Mouse (Mus musculus) cerebellum, adult 2 months (tissue): ENCODE measurements around the gene Gm11634. TPM values are rescaled to one million over a fixed set of nuclear protein-coding genes. Genes with fewer than 3 reads are reported as not detected.

Source experiments
- DNase-seq, 2 experiments: peaks; one replicate each; pipeline ENCODE4 v3.0.0; 2021
- H3K27ac ChIP-seq: fragments of 200-500 bp; 2 replicates; pipeline ENCODE4 v1.5.1; 2012; ENCODE audit warnings: low read length, control low read depth, inconsistent platforms; ENCODE audit not compliant: insufficient read depth
- H3K27me3 ChIP-seq: fragments of 200-500 bp; 2 replicates; pipeline ENCODE4 v1.6.1; 2012; ENCODE audit warnings: inconsistent platforms, mild to moderate bottlenecking, low read length, moderate library complexity; ENCODE audit not compliant: control insufficient read depth, insufficient read depth
- H3K4me1 ChIP-seq: fragments of 200-500 bp; 2 replicates; pipeline ENCODE4 v1.6.1; 2011; ENCODE audit warnings: low read length; ENCODE audit not compliant: control insufficient read depth, insufficient read depth
- H3K4me3 ChIP-seq: fragments of 200-500 bp; replicated peaks from 2 replicates; pipeline ENCODE3; 2011; ENCODE audit warnings: mild to moderate bottlenecking, low read depth, low read length, control low read depth; ENCODE audit not compliant: insufficient read depth
- CTCF ChIP-seq: fragments of 200-500 bp; IDR thresholded peaks from 2 replicates; pipeline ENCODE4 v1.5.1; 2011; ENCODE audit warnings: low read depth, mild to moderate bottlenecking, control low read depth, low read length, moderate library complexity, borderline replicate concordance; ENCODE audit not compliant: insufficient read depth
- POLR2A ChIP-seq: fragments of 200-500 bp; IDR thresholded peaks from 2 replicates; pipeline ENCODE4 v1.6.1; 2011; ENCODE audit warnings: low read length, control low read depth, borderline replicate concordance; ENCODE audit not compliant: insufficient read depth
- WGBS: fragments of 180-500 bp; shearing (Covaris S2); methylation state at CpG from one replicate; pipeline ENCODE4 v1.1.7; 2018; 5-methylcytosine and 5-hydroxymethylcytosine counted together
- polyA plus RNA-seq: library from polyadenylated mRNA; depleted of rRNA; stranded (reverse); fragments of >200 nt; gene quantifications from 2 replicates; pipeline ENCODE4 v1.2.3, GENCODE M21; 2012; rRNA removed

Gene Gm11634
- polyA plus RNA-seq, 1 experiment: not detected

DNA sequence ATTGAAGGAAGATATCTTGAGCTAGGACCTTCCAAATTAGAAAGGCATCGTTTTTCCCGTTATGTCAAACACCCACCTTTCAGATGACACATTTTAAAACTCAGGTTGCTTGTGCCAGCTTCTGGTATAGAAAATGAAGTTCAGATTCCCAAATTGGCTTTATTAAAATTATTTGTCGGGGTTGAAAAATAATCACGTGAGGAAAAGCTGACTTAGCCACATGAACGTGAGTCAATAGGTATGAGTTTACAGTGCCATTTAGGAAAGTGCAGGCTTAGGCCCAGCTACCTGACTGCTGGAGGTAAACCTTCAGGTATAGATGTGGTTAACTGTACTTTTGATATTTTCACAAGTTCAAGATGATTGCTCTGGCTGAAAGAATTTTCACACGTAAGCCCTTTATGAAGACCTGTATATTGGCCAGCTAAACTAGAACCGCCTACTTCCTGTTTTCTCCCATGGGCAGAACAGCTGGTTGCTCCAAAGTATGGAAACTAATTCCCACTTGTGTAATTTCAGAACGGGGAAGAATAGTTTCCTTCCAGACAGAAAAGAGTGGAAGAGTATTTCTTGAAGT is 45.6 kb downstream of the Gm11634 start:
- Histone ChIP-seq H3K27ac (no peak overlapping the region; the same call in 1 of the 2 replicates), H3K4me1 (no peaks in the 10 kb centered on the region), H3K27me3 (no peaks in the 10 kb centered on the region), H3K4me3 (peak overlapping the region; percentile 86)
- no peak for TF ChIP-seq CTCF
- TF ChIP-seq POLR2A: no peak
- DNase-seq: no peak
- WGBS: 7% methylated on average over 8 of the region's 8 CpGs

DNA sequence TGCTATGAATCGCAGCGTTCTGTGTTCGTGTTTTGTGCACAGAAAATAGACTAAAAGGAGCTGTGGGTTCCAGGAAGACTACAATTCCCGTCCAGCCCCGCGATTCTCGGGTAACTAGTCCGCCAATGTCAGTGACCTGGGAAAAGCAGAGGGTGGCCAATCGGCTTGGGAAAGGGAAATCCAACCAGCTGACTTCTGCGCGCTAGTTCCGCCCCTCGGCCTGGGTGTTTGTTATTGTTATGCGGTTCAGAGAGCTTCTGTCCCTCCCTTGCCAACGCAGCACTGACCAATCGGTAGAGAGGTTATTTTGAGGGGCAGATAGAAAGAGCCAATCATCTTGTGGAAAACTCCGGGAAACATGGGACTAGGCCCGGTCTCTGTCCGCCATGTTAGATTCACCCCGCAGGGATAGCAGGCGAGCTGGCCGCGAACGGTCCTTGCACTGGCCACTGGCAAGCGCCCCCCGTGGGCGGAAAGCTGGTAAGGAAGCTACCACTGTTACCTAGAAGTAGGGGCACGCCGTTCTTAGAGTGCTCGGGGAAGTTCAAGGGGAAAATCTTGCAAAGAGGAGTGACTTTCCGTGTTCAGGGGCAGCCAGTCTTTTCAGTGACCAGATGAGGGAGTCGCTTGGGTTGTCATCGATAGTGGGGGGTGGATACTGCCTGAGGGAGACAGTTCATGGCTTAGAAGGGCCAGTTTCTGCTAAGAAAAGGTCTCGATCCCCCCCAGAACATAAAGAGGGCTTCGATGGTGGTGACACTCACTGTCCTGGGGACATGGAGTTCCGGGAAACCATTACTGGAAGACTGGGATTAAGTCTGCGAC is 46.4 kb downstream of the Gm11634 start:
- Histone ChIP-seq H3K4me1 (no peaks in the 10 kb centered on the region), H3K27me3 (no peaks in the 10 kb centered on the region), H3K4me3 (peak overlapping the region; percentile 89), H3K27ac (peak overlapping the region; percentile 93)
- peak; percentile 98 to 100 for DNase-seq
- peak; percentile 89 for TF ChIP-seq POLR2A
- TF ChIP-seq CTCF: no peak
- under 1% methylated on average over 37 of the region's 37 CpGs for WGBS

DNA sequence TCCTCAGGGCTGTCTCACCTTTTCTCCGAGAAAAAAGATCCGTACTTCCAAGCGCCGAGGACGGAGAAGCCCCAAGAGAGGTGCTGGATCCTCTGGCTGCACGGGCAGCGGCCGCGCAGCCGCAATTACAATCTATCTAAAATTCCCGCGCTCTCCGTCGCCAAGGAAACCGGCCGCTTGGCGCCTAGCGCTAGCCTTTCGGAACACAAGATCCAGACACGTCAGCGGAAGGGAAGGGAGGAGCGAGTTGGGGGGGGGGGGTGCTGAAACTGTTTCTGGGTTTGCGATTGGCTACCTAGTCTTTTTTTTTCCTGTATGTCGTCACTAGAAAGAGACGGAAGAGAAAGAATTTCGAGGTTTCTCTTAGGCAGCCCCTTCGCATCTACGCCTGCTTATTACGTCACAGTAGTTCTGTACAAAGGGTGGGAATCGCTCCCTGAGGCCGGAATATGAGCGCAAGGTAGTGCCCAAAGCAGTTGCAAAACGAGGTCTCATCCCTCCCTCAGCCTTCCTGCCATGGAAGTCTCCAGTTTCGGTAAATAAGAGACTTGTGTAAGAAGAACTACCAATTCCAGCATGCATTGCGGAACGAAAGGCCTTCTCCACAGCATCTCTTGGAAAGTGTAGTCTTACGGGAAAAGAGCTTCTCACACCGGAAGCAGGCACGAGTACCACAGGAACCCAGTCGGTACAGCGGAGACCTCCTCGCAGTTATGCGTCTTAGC is 47.1 kb downstream of the Gm11634 start, which contains the start of the genes Brca1 and Nbr1:
Gene Brca1, minus strand, starts transcription at position 205 of the 725 bp plus-strand sequence.
Gene Nbr1, plus strand, starts transcription at position 399 of the 725 bp plus-strand sequence.
- TF ChIP-seq POLR2A: no peak
- no peak for TF ChIP-seq CTCF
- under 1% methylated on average over 43 of the region's 43 CpGs for WGBS
- Histone ChIP-seq H3K27me3 (no peaks in the 10 kb centered on the region), H3K27ac (peak within 1 kb of the TSS; percentile 93), H3K4me3 (peak within 1 kb of the TSS; percentile 89), H3K4me1 (no peaks in the 10 kb centered on the region)
- peak; percentile 93 to 97 for DNase-seq

DNA sequence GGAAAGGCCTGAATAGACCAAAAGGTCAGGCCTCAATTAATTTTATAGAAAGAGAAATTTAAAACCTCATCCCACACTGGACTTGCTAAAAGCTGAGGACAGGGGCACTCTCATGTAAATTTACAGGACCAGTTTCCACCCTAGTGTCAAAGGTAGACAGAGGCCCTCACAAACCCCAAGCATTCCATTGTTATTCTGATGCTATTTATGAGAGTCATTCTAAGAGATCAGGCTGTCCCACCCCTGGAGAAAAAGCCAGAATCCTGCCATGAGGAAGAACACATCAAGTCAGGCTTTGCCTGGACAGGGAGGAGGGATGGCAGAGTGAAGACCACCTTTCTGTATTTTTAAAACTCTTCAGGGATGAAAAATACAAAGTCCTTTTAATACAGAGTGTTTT is 50.5 kb downstream of the Gm11634 start:
- no peak for DNase-seq
- Histone ChIP-seq H3K4me1 (no peaks in the 10 kb centered on the region), H3K27ac (no peak overlapping the region), H3K4me3 (no peak overlapping the region), H3K27me3 (no peaks in the 10 kb centered on the region)
- TF ChIP-seq POLR2A: no peak
- TF ChIP-seq CTCF: no peak

DNA sequence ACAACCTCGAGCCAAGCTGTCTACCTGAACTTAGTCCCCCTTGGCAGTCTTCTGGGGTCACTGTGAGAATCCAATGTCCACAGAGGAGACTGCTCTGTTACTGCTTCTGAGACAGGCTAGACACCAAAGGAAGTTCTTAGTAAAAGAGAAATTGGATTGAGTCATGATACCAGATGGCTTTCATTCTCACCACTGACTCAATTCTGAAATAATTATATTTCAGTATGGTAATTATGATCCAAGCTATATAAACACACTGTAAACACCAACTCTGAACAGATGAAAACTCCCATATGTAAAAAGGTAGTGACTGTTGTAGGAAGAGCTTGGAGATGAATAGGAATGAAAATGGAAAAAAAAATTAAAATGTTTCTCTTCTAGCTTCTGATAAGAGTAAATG is 54.9 kb downstream of the Gm11634 start:
- no peak overlapping the region for H3K27ac ChIP-seq
- TF ChIP-seq POLR2A (no peak), CTCF (no peak)
- H3K4me1 ChIP-seq: no peaks in the 10 kb centered on the region
- 63% methylated on average over 1 of the region's 1 CpGs for WGBS
- no peak for DNase-seq
- no peak overlapping the region for H3K4me3 ChIP-seq
- H3K27me3 ChIP-seq: no peaks in the 10 kb centered on the region

Other genes starting within 250 kb of the Gm11634 start
- 0.08 TPM in 1 of 2 replicates, not detected in the other for gene G6pc, start 231.7 kb downstream of the Gm11634 start, polyA plus RNA-seq
- 53.2 and 55.3 TPM in 2 replicates for gene Aarsd1, start 181.6 kb downstream of the Gm11634 start, polyA plus RNA-seq
- 2.9 and 3.1 TPM in 2 replicates for gene Gm27029, start 174.5 kb downstream of the Gm11634 start, polyA plus RNA-seq
- gene Rundc1, start 174.2 kb downstream of the Gm11634 start, polyA plus RNA-seq: 31.8 and 32.0 TPM in 2 replicates
- 1.2 and 1.8 TPM in 2 replicates for gene Ptges3l, start 173.9 kb downstream of the Gm11634 start, polyA plus RNA-seq
- gene Rpl27, start 157.0 kb downstream of the Gm11634 start, polyA plus RNA-seq: 400 and 422 TPM in 2 replicates
- gene Ifi35, start 150.8 kb downstream of the Gm11634 start, polyA plus RNA-seq: 6.2 and 6.3 TPM in 2 replicates
- 216 and 275 TPM in 2 replicates for gene Rnd2, start 134.3 kb downstream of the Gm11634 start, polyA plus RNA-seq
- gene Vat1, start 133.0 kb downstream of the Gm11634 start, polyA plus RNA-seq: 44.6 and 49.2 TPM in 2 replicates
- 0.59 and 0.67 TPM in 2 replicates for gene Brca1, start 47.3 kb downstream of the Gm11634 start, polyA plus RNA-seq
- gene Nbr1, start 47.1 kb downstream of the Gm11634 start, polyA plus RNA-seq: 137 and 147 TPM in 2 replicates
- gene Tmem106a, start 17.0 kb downstream of the Gm11634 start, polyA plus RNA-seq: 1.6 and 2.0 TPM in 2 replicates
- gene Rdm1, start 27.9 kb upstream of the Gm11634 start, polyA plus RNA-seq: 13.7 and 13.9 TPM in 2 replicates
- gene Arl4d, start 66.3 kb upstream of the Gm11634 start, polyA plus RNA-seq: 14.5 and 16.6 TPM in 2 replicates
- 27.4 and 28.9 TPM in 2 replicates for gene Dhx8, start 133.7 kb upstream of the Gm11634 start, polyA plus RNA-seq
- 26.9 and 27.0 TPM in 2 replicates for gene Etv4, start 186.1 kb upstream of the Gm11634 start, polyA plus RNA-seq